ENCODE assay signal across 9 mouse cellular contexts in genomic region chr9:96326496-96326923, GRCm38 (mm10). TPM values are rescaled to one million over a fixed set of nuclear protein-coding genes. Genes with fewer than 3 reads are reported as not detected.
DNase-seq lines count a peak whose midpoint lies in the region; ATAC-seq lines count a peak whose summit lies in the region.
"Had no signal": no experiment of that assay in that cellular context is flagged by ENCODE, and none has a peak within 500 bp of the region (broad histone marks: within the 10 kb centered on the region; RNA-seq: fewer than 3 reads in every experiment).

No protein-coding gene starts in this region.

- ATAC-seq in forebrain, embryonic 16.5 days, result peak; percentile 34; the same call in 1 of the 2 replicates
- no peak for ATAC-seq in forebrain, embryonic 11.5 days (replicated peaks; ENCODE audit: low FRiP score)

- H3K9ac ChIP-seq in forebrain, embryonic 16.5 days (replicated peaks; ENCODE audit: low read depth, low read length), result no peak overlapping the region
- H3K9ac ChIP-seq in forebrain, embryonic 11.5 days (ENCODE audit: low read length), result no peak overlapping the region
- H3K9ac ChIP-seq: liver, embryonic 14.5 days had no signal

- no peaks in the 10 kb centered on the region for H3K36me3 ChIP-seq in forebrain, embryonic 16.5 days (ENCODE audit: control insufficient read depth, insufficient read depth)
- no peaks in the 10 kb centered on the region; the same call in 1 of the 2 replicates for H3K36me3 ChIP-seq in forebrain, embryonic 11.5 days (ENCODE audit: control insufficient read depth, insufficient read depth, low read length)

- H3K4me3 ChIP-seq in forebrain, embryonic 16.5 days (replicated peaks; ENCODE audit: low read length), result no peak overlapping the region
- H3K4me3 ChIP-seq in forebrain, embryonic 11.5 days (ENCODE audit: low read depth, low read length), result no peak overlapping the region

- no peak for DNase-seq in forebrain, embryonic 11.5 days (ENCODE audit: low spot score)
- peak; percentile 66 to 77 for DNase-seq in urinary bladder, adult 18-20 months (ENCODE audit: low spot score in 2 of 2)
- no peak for DNase-seq in urinary bladder, postnatal 10 days (ENCODE audit: low spot score)
- peak; percentile 47 to 58 for DNase-seq in heart, postnatal 14 days
- DNase-seq in ovary, postnatal 14 days (ENCODE audit: low spot score), result peak; percentile 51
- no peak for DNase-seq in spleen, postnatal 36 days (ENCODE audit: low spot score in 2 of 2)
- no peak for DNase-seq in thymus, postnatal 0 days (ENCODE audit: low spot score)

- WGBS in forebrain, embryonic 16.5 days, result 63% methylated on average over 6 of the region's 6 CpGs
- 81% methylated on average over 6 of the region's 6 CpGs for WGBS in forebrain, embryonic 11.5 days

- no peaks in the 10 kb centered on the region for H3K9me3 ChIP-seq in forebrain, embryonic 16.5 days (ENCODE audit: control insufficient read depth, low read length)
- H3K9me3 ChIP-seq in forebrain, embryonic 11.5 days (ENCODE audit: control insufficient read depth, low read length), result no peaks in the 10 kb centered on the region

- H3K4me2 ChIP-seq in forebrain, embryonic 16.5 days (ENCODE audit: low read length), result no peak overlapping the region
- no peak overlapping the region for H3K4me2 ChIP-seq in forebrain, embryonic 11.5 days (ENCODE audit: low read depth, low read length, severe bottlenecking)

- intact Hi-C loops in heart, postnatal 14 days (cut with DNase I), result no loop called here

- H3K27me3 ChIP-seq in forebrain, embryonic 16.5 days (replicated peaks; ENCODE audit: control insufficient read depth, insufficient read depth, low read length), result no peaks in the 10 kb centered on the region
- H3K27me3 ChIP-seq in forebrain, embryonic 11.5 days (ENCODE audit: control insufficient read depth, insufficient read depth, low read length), result no peaks in the 10 kb centered on the region

- H3K27ac ChIP-seq in forebrain, embryonic 16.5 days (ENCODE audit: low read length), result no peak overlapping the region
- no peak overlapping the region for H3K27ac ChIP-seq in forebrain, embryonic 11.5 days (ENCODE audit: low read depth, low read length)
- H3K27ac ChIP-seq: liver, embryonic 14.5 days had no signal

- H3K4me1 ChIP-seq in forebrain, embryonic 16.5 days (replicated peaks; ENCODE audit: control insufficient read depth, insufficient read depth, low read length), result no peaks in the 10 kb centered on the region
- H3K4me1 ChIP-seq in forebrain, embryonic 11.5 days (replicated peaks; ENCODE audit: control insufficient read depth, insufficient read depth, low read length), result no peaks in the 10 kb centered on the region

RNA-seq across cellular contexts. Expression of gene Atp1b3, which starts 37.7 kb away (rescaled TPM):
- 138 and 146 TPM in 2 replicates for polyA plus RNA-seq in forebrain, embryonic 16.5 days (2015; fragmentation: Nextera tagmentation; extraction: Ambion mirVana)
- polyA plus RNA-seq in forebrain, embryonic 11.5 days (2014; fragmentation: Nextera tagmentation; extraction: Ambion mirVana), result 169 and 170 TPM in 2 replicates
- total RNA-seq in heart, postnatal 14 days (2021), result 10 to 100 TPM; 70.8 to 72.2 TPM
- 203 and 216 TPM in 2 replicates for polyA plus RNA-seq in thymus, postnatal 0 days (2015; fragmentation: Nextera tagmentation; extraction: Ambion mirVana)

Comparison
In these comparisons a context has a peak if more than half of its experiments do, and no peak if none do; other contexts are left out.
1. DNase-seq: peak in urinary bladder, adult 18-20 months (2 of 2), heart, postnatal 14 days (2 of 2) and ovary, postnatal 14 days (single experiment); none in forebrain, embryonic 11.5 days (single experiment), urinary bladder, postnatal 10 days (single experiment), spleen, postnatal 36 days (0 of 2) and thymus, postnatal 0 days (single experiment).